Mouse (Mus musculus) layer of hippocampus, postnatal 36 days (tissue): ENCODE measurements at regions not wholly inside any gene's neighbourhood (a gene's known extent, or its start where the extent isn't known, plus 50 kb on each side); places are given as distances from the start of the nearest gene placed in this dataset.

Source experiments
- DNase-seq, 2 experiments: peaks; one replicate each; pipeline ENCODE4 v3.0.0; 2022

- DNase-seq = no peak
These were observed 170.1 kb upstream of the Adamts9 start for GRCm38 (mm10) chr6:93113361-93113760.

- no peak for DNase-seq
These were observed 151.6 kb upstream of the Adamts9 start for GRCm38 (mm10) chr6:93094730-93095360.

DNA sequence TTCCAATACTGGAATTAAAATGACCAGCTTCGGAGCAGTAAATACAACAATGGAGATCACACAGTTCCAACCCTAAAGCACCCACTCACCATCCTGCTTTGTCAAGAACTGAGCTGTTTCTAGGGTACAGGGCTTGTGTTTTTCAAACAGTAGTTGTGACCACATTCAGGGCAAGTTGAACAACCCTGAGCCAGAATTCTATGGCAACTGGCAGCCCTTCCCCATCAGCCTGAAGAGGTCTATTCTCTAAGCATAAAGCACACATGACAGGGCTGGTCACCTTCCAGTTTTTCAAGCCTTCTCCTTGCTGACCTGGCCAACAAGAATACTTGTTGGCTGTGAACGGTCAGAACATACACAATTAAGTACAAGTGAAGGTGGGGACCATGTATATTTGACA, 150.5 kb upstream of the Adamts9 start:
- DNase-seq = no peak

DNA sequence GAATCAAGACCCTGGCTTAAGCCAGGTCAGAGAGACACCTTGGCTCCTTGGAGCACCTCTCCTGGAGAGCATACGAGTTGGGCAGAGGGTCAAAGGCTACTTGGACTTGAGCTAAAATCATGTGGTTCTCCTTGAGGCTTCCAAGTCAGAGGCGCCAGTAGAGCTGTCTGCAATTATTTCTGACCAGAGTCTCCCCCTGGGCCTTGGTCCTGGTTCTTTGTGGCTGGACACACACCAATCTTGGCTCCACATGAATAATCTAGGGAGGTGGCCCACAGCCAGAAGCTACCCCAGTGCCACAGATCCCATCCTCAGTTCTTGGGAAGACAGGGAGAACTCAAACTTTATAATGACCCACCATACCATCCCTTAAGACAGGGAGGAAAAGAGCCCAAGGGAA, 144.0 kb upstream of the Adamts9 start:
- no peak for DNase-seq

DNA sequence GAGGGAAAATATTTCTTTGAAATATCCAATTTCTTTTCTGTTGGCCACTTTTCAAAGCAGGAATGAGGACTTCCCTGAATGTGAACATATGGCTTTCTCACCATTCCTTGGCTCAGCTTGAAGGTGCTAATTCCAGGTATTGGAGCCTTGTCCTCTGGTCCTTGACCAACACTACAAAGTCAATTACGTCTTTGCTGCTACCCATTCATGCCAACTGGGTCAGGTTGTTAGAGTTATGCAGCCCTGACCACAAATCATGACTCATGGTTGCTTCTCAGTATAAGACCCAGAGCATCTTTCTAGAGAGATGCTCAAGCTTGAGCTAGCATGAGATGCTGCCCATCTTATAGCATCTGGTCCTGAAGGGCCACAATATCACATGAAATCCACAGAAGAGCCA, 141.0 kb upstream of the Adamts9 start:
- no peak for DNase-seq

DNA sequence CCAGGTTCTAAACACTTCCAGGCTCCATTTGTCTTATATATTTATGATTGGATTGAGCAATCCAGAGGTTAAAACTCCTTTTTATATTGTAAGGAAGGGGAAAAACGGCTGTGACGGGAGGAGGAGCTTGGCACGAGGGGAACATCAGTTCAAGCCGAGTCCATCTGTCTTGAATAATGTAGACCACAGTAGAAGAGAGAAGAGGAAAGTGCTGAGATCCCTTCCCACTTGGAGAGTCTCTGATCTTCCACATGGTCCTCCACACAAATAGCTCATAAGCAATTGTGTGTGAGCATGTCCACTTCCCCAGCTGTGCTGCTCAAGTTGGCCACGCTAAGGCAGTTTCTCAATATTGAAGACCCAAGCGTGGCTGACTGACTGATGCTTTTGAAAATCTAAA, 140.4 kb upstream of the Adamts9 start:
- DNase-seq = no peak

GRCm38 (mm10) chr6:93082205-93082604, 138.9 kb upstream of the Adamts9 start:
- no peak for DNase-seq

GRCm38 (mm10) chr6:93076681-93077080, 133.4 kb upstream of the Adamts9 start:
- DNase-seq = no peak

- no peak for DNase-seq
These were observed 132.6 kb upstream of the Adamts9 start for GRCm38 (mm10) chr6:93075867-93076266.

DNA sequence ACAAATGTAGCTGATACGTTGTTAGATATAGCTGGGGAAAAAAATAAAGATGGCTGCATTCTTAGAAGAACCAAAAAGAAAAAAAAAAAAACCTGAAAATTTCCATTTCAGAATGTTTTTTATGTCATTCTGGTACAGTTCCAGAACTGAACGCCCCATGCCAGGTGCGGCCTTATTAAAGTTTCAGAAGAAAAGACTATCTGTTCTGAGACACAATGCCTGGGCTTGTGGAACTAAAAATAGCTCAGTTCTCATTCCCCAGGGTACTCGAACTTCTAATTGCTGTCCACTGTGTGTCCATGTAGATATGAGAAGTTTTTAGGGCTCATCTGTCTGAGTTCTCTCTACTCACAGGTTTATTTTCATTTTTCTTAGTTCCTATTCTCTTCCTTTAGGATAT, 131.7 kb upstream of the Adamts9 start:
- no peak for DNase-seq

GRCm38 (mm10) chr6:93070916-93071315, 127.6 kb upstream of the Adamts9 start:
- DNase-seq = no peak

DNA sequence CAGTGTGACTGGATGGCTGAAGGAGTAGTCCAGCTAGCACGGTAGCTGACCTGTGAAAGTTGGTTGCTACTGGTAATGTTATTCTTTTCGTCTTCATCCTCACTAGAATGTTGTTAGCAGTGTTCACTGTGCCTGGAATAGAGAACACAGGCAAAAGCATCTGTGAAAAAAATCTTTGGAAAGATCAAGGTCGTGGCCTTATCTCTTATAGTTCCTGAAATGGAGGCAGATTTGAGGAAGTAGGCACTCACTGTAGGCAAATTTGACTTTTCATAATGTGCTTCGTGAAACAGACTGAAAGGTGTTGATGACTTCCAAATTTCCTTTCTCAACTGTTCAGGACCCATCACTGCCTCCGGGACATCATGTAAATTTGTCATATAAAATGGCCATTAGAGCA, 124.5 kb upstream of the Adamts9 start:
- DNase-seq = no peak

- peak in 1 of 2 experiments; percentile 2 for DNase-seq
These were observed 123.5 kb upstream of the Adamts9 start for GRCm38 (mm10) chr6:93066553-93067376.

- peak; percentile 7 to 20 for DNase-seq
These were observed 122.7 kb upstream of the Adamts9 start for GRCm38 (mm10) chr6:93065917-93066552.

- no peak for DNase-seq
These were observed 122.1 kb upstream of the Adamts9 start for GRCm38 (mm10) chr6:93065366-93065765.

GRCm38 (mm10) chr6:93064366-93064765, 121.1 kb upstream of the Adamts9 start:
- DNase-seq = no peak

DNA sequence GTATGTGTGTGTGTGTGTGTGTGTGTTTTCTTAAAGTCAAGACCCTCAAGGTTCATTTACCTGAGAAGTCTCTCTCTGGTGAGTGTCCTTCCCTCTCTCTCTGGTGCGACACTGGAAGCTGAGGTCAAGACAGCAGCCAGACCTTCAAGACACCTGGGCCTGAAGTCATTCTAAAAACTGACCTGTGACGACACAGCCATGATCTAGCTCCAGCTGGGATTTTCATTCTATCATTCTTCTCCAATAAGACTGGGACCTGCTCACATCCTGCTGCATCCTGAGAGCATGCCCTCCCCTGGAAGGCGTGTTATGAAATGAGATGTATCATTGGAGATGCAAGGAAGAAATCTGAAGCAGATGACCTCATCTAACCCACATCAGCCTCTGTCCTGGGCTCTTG, 118.4 kb upstream of the Adamts9 start:
- DNase-seq = no peak

- no peak for DNase-seq
These were observed 102.2 kb upstream of the Adamts9 start for GRCm38 (mm10) chr6:93045524-93045923.

DNA sequence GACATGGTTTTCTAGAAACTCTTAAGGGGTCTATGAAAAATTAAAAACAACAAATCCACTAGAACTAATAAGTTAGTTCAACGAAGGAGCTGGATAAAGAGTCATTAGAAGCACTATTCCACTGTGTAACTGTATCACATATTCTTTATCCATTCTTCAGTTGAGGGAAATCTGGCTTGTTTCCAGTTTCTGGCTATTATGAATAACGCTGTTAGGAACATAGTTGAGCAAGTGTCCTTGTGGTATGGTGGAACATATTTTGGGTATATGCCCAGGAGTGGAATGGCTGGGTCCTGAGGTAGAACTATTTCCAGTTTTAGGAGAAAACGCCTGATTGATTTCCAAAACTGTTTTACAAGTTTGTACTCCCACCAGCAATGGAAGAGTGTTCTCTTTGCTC, 97.7 kb upstream of the Adamts9 start:
- no peak for DNase-seq

GRCm38 (mm10) chr6:93031812-93032330, 88.6 kb upstream of the Adamts9 start:
- DNase-seq = no peak

DNA sequence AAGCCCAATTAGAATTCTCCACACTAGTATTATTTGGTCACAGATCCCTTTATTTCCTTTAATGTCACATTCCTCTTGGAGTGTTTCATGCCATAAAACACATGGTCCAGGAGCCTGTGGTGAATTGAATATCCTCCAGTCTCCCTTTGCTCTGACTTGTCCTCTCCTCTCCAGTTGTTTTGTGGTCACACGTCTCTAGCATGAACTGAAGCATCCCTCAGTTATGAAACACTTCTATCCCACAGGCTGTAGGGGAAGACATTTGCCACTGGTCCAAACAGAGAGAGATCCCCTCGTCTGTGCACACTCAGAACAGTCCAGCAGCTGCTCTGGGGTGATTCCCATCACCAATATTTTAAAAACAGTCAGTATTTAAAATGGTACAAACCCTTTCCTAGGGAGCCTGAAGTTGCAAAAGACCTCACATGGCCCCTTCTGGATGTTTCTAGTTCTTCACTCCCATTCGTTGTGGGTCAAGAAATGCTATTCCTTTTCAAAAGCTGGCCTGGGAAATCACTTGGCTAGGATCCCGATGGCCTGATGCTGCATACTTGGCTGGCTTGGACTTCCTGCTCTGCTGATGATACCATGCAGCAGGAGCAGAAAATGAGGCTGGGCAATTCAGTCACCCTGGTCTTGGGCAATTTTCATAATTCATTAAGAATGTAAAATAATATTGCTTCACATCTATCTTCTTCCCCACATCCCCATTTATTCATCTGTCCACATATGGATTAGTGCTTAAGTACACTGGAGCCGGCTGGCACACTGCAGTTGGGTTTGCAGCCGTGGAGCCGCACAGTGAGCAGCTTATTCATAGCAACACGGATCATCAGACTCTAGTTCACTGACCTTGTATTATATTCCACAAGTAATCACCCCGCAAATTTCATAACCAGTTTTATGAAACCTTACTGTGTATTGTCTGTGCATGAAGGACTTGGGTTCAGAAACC, 83.1 kb upstream of the Adamts9 start:
- no peak for DNase-seq

DNA sequence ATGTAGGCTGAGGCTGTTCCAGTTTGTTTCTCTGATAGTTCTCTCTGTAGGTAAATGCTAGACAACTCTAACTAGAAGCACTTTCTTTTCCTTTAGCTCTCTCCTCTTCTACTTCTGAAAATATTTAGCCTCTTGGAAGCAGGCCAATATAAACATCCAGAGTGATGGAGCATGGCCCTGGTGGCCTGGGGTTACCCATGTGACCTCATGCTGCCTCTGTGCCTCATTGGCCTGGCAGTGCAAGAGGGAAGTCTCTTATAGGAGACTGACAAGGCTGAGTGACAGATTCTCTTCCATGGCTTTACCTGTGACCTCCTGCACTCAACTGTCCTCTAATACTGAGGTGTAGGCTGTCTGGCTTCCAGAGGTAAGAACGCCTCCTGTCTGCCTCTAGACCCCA, 71.2 kb upstream of the Adamts9 start:
- DNase-seq = no peak
